Mouse (Mus musculus): ENCODE data around the gene Plk4. TPM values are rescaled to one million over a fixed set of nuclear protein-coding genes. Genes with fewer than 3 reads are reported as not detected.

The Plk4 gene
- 1.5 and 1.8 TPM in 2 replicates for polyA plus RNA-seq (2012; rRNA removed)

GRCm38 (mm10) chr3:40799530-40800372 lies at the start of gene Plk4:
Gene Plk4, plus strand, starts transcription at chr3:40800019.
- Histone ChIP-seq H3K4me1 (ENCODE audit: control insufficient read depth, insufficient read depth, low read length) (no peaks in the 10 kb centered on the region; the same call in 1 of the 2 replicates), H3K4me3 (replicated peaks; ENCODE audit: extremely low read depth, low read depth, low read length) (peak within 1 kb of the TSS; percentile 78)
- TF ChIP-seq CTCF (IDR thresholded peaks at IDR 0.05; ENCODE audit: insufficient read depth, low read length) (no peak), POLR2A (IDR thresholded peaks at IDR 0.05; ENCODE audit: borderline replicate concordance, extremely low read depth, low read depth, low read length) (peak; percentile 62; the same call in 1 of the 2 replicates)
- 2% methylated on average over 66 of the region's 66 CpGs for WGBS
- peak; percentile 92 for DNase-seq

GRCm38 (mm10) chr3:40760746-40761145 lies 39.1 kb upstream of the Plk4 start:
- DNase-seq = no peak
- Histone ChIP-seq H3K4me1 (ENCODE audit: control insufficient read depth, insufficient read depth, low read length) (no peaks in the 10 kb centered on the region), H3K4me3 (replicated peaks; ENCODE audit: extremely low read depth, low read depth, low read length) (no peak overlapping the region)
- 63% methylated on average over 3 of the region's 3 CpGs for WGBS
- no peak for TF ChIP-seq CTCF (IDR thresholded peaks at IDR 0.05; ENCODE audit: insufficient read depth, low read length)
- no peak for TF ChIP-seq POLR2A (IDR thresholded peaks at IDR 0.05; ENCODE audit: borderline replicate concordance, extremely low read depth, low read depth, low read length)

GRCm38 (mm10) chr3:40761312-40761711 lies 38.5 kb upstream of the Plk4 start:
- Histone ChIP-seq H3K4me3 (replicated peaks; ENCODE audit: extremely low read depth, low read depth, low read length) (no peak overlapping the region), H3K4me1 (ENCODE audit: control insufficient read depth, insufficient read depth, low read length) (no peaks in the 10 kb centered on the region)
- TF ChIP-seq POLR2A (IDR thresholded peaks at IDR 0.05; ENCODE audit: borderline replicate concordance, extremely low read depth, low read depth, low read length) = no peak
- no peak for TF ChIP-seq CTCF (IDR thresholded peaks at IDR 0.05; ENCODE audit: insufficient read depth, low read length)
- no peak for DNase-seq
- WGBS = 86% methylated on average over 2 of the region's 2 CpGs

- TF ChIP-seq POLR2A (IDR thresholded peaks at IDR 0.05; ENCODE audit: borderline replicate concordance, extremely low read depth, low read depth, low read length) (no peak), CTCF (IDR thresholded peaks at IDR 0.05; ENCODE audit: insufficient read depth, low read length) (no peak)
- no peak for DNase-seq
- H3K4me3 ChIP-seq (replicated peaks; ENCODE audit: extremely low read depth, low read depth, low read length) = no peak overlapping the region
- 69% methylated on average over 2 of the region's 2 CpGs for WGBS
- H3K4me1 ChIP-seq (ENCODE audit: control insufficient read depth, insufficient read depth, low read length) = no peaks in the 10 kb centered on the region
Observed at GRCm38 (mm10) chr3:40793783-40794182, 6.0 kb upstream of the Plk4 start.

- no peak for TF ChIP-seq CTCF (IDR thresholded peaks at IDR 0.05; ENCODE audit: insufficient read depth, low read length)
- no peak for TF ChIP-seq POLR2A (IDR thresholded peaks at IDR 0.05; ENCODE audit: borderline replicate concordance, extremely low read depth, low read depth, low read length)
- Histone ChIP-seq H3K4me1 (ENCODE audit: control insufficient read depth, insufficient read depth, low read length) (no peaks in the 10 kb centered on the region; the same call in 1 of the 2 replicates), H3K4me3 (replicated peaks; ENCODE audit: extremely low read depth, low read depth, low read length) (no peak overlapping the region)
- DNase-seq = no peak
- 60% methylated on average over 1 of the region's 1 CpGs for WGBS
Observed at GRCm38 (mm10) chr3:40798054-40798453, 1.8 kb upstream of the Plk4 start.

GRCm38 (mm10) chr3:40798500-40798899 lies 1.3 kb upstream of the Plk4 start:
- WGBS = 44% methylated on average over 7 of the region's 7 CpGs
- TF ChIP-seq POLR2A (IDR thresholded peaks at IDR 0.05; ENCODE audit: borderline replicate concordance, extremely low read depth, low read depth, low read length) = no peak
- TF ChIP-seq CTCF (IDR thresholded peaks at IDR 0.05; ENCODE audit: insufficient read depth, low read length) = peak; percentile 57
- Histone ChIP-seq H3K4me1 (ENCODE audit: control insufficient read depth, insufficient read depth, low read length) (no peaks in the 10 kb centered on the region; the same call in 1 of the 2 replicates), H3K4me3 (replicated peaks; ENCODE audit: extremely low read depth, low read depth, low read length) (no peak overlapping the region)
- DNase-seq = peak; percentile 28

GRCm38 (mm10) chr3:40800373-40800823 lies 579 bp downstream of the Plk4 start:
- DNase-seq = no peak
- peak overlapping the region; percentile 77 for H3K4me3 ChIP-seq (replicated peaks; ENCODE audit: extremely low read depth, low read depth, low read length)
- TF ChIP-seq CTCF (IDR thresholded peaks at IDR 0.05; ENCODE audit: insufficient read depth, low read length) (no peak), POLR2A (IDR thresholded peaks at IDR 0.05; ENCODE audit: borderline replicate concordance, extremely low read depth, low read depth, low read length) (no peak)
- WGBS = 1% methylated on average over 37 of the region's 37 CpGs
- no peaks in the 10 kb centered on the region; the same call in 1 of the 2 replicates for H3K4me1 ChIP-seq (ENCODE audit: control insufficient read depth, insufficient read depth, low read length)

GRCm38 (mm10) chr3:40806871-40807270 lies 7.1 kb downstream of the Plk4 start:
- WGBS = 76% methylated on average over 2 of the region's 2 CpGs

GRCm38 (mm10) chr3:40808686-40809085 lies 8.9 kb downstream of the Plk4 start:
- WGBS = 84% methylated on average over 10 of the region's 10 CpGs
- H3K4me1 ChIP-seq (ENCODE audit: control insufficient read depth, insufficient read depth, low read length) = no peaks in the 10 kb centered on the region
- no peak for DNase-seq
- TF ChIP-seq POLR2A (IDR thresholded peaks at IDR 0.05; ENCODE audit: borderline replicate concordance, extremely low read depth, low read depth, low read length) (no peak), CTCF (IDR thresholded peaks at IDR 0.05; ENCODE audit: insufficient read depth, low read length) (no peak)
- no peak overlapping the region for H3K4me3 ChIP-seq (replicated peaks; ENCODE audit: extremely low read depth, low read depth, low read length)

More at GRCm38 (mm10) chr3:40806871-40807270, 7.1 kb downstream of the Plk4 start:
- Histone ChIP-seq H3K4me1 (ENCODE audit: control insufficient read depth, insufficient read depth, low read length) (no peaks in the 10 kb centered on the region), H3K4me3 (replicated peaks; ENCODE audit: extremely low read depth, low read depth, low read length) (no peak overlapping the region)
- TF ChIP-seq CTCF (IDR thresholded peaks at IDR 0.05; ENCODE audit: insufficient read depth, low read length) (no peak), POLR2A (IDR thresholded peaks at IDR 0.05; ENCODE audit: borderline replicate concordance, extremely low read depth, low read depth, low read length) (no peak)
- DNase-seq = no peak

GRCm38 (mm10) chr3:40809894-40810293 lies 10.1 kb downstream of the Plk4 start:
- WGBS = 78% methylated on average over 2 of the region's 2 CpGs
- DNase-seq = no peak
- no peak overlapping the region for H3K4me3 ChIP-seq (replicated peaks; ENCODE audit: extremely low read depth, low read depth, low read length)
- TF ChIP-seq CTCF (IDR thresholded peaks at IDR 0.05; ENCODE audit: insufficient read depth, low read length) (no peak), POLR2A (IDR thresholded peaks at IDR 0.05; ENCODE audit: borderline replicate concordance, extremely low read depth, low read depth, low read length) (no peak)
- no peaks in the 10 kb centered on the region for H3K4me1 ChIP-seq (ENCODE audit: control insufficient read depth, insufficient read depth, low read length)

All from lung, adult 2 months (tissue).